Mouse (Mus musculus): ENCODE measurements at regions not wholly inside any gene's neighbourhood (a gene's known extent, or its start where the extent isn't known, plus 50 kb on each side); places are given as distances from the start of the nearest gene placed in this dataset.

GRCm38 (mm10) chr12:32656194-32656593 lies 163.2 kb upstream of the Nampt start:
- DNase-seq: no peak

- DNase-seq: no peak
Measured at GRCm38 (mm10) chr12:32661782-32662413, 157.4 kb upstream of the Nampt start.

- no peak for DNase-seq
Measured at GRCm38 (mm10) chr12:32666040-32666439, 153.3 kb upstream of the Nampt start.

DNA sequence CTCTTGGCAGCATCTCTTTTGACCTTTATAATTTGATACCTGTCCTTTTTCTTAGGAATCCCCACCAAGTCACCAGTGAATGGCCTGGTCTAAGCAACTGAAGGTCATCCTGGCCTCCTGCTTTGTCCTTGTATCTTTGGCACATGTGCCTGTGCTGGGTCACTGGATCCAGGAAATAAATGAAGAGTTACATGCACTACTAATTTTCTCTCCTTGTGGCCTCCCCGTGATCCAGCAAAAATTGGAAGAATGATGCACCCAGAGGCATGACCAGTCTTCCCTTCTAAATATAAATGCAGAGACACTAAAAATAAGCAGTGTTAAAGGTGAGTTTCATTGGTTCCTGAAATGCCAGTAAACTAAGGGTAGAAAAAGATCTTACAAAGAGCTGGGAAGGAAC lies 141.4 kb upstream of the Nampt start:
- DNase-seq: no peak

DNA sequence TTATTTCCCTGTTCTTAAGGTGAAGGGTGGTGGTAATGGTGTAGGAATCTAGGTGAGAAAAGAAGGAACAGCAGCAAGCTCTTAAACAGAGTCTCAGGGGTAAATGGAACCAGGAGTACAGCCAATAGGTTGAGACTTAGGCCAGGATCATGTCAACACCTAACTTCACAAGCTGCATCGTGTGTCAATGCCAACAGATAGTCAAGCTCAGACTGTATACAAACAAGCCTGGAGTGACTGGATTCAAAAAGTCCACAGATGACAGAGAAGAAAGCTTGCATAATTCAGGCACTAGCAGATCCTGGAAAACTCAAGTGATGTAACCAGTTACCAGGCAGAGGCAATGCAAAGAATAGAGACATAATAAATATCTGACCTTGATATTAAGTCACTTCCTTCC lies 140.6 kb upstream of the Nampt start:
- no peak for DNase-seq

DNA sequence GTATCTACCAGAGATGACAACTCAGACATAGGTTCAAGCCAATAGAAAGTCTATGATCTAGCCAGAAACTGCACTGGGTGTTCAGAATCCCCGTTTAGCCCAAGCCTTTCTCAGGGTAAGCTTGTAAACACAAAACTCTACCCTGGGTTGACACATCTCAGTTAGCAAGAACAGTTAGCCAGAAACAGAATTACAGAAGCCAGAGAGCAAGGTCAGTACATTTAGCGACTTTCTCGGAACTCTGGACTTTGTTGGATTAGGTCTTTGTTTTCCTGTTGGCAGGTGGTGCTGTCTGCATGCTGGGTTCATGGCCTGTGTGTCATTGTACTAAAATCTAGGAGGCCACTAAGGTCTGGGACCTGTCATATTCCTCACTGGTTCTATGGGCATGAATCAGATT lies 137.4 kb upstream of the Nampt start:
- DNase-seq: no peak

DNA sequence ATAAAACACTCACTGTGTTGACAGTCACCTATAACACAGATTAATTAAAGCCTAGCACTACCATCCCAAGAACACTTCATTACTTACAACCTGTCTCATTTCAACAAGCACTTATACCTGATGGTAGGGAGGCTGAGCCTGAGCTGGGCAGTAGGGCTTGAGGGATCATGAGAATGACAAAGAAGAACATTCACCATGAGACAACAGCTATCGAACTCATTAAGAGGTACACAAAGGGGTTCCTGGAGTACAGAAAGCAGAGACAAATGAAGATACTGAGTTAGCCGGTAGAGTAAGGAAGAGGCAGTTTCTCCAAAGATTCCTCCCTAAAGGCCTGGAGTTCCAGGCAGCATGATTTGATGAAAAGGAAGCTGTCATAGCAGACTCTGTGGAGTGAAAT lies 136.0 kb upstream of the Nampt start:
- DNase-seq: no peak

DNA sequence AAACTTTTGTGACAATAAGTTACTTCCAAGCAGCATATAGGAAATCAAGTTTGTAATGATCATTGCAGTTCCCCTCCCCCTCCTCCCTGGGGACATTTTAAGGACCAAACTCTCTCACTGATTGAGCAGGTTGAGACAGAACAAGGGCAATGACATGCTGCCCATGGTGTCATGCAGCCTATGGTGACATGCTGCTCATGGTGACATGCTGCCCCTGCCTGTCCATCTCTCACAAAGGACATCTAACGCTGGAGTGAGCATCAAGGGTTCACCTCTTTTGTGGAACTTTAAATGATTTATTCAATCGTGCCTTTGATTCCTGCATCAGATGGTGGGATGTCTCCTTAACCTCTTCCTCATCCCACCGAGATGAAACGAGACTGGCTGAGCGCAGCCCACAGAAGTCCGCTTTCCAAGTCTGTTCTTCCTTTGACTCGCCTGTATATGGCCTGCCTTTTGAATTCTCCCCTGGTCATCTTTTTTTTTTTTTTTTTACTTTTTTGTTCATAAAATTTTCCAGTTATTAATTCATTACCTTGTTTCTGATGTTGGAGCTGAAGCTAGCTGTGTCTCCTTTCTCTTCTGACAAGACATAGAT lies 133.5 kb upstream of the Nampt start:
- no peak for DNase-seq

GRCm38 (mm10) chr12:32689361-32689760 lies 130.0 kb upstream of the Nampt start:
- DNase-seq: no peak

- DNase-seq: no peak
Measured at GRCm38 (mm10) chr12:32690096-32690495, 129.2 kb upstream of the Nampt start.

DNA sequence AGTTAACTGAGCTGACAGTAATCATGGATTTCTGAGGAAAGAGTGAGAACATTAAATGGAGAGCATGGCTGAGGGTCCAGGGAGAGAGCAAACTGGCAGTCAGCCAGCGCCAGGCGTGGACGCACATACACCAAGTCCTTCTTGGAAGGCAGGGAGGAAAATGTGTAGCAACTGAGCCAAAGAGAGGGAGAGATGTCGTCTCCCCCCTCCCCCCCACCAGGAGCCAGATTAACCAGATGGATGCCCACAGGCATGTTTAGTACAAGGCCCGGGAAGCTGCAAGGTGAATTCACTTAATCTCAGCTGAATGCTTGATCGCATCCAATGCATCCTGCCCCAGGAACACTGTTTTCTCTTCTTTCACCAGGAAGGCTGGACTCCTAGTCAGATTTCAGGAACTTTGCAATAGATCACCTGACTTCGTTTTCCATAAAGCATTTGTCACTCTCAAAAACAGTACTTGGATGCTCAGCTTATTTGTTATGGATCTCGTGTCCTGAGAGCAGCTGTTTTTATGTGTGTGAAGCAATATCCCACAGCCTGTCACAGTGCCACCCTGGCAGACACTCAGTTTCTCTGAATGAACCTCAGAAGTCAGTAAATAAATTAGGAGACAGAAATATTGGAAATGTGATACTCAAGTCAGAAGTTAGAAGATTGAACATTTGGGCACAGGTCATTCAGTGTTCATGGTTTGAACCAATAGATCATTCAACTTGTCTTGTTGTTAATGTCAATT lies 127.1 kb upstream of the Nampt start:
- no peak for DNase-seq

GRCm38 (mm10) chr12:32692962-32693361 lies 126.4 kb upstream of the Nampt start:
- no peak for DNase-seq

DNA sequence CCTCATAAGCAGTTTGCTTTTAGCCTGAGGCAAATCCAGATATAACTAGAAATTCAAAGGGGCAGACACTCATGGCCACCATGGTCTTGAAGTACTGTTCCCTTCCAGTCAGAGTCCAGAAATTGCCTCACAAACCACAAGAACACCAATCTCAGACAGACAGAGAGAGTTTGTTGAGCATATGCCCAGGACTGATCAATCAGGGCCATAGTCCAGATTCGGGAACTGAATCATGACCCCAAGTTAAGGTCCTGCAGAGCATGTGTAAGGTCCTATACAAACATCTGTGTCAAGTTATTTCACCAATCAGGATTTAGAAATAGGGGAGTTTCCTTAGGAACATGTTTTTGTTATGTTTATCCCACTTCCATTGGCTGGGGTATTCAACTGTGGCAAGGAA lies 125.7 kb upstream of the Nampt start:
- no peak for DNase-seq

GRCm38 (mm10) chr12:32696832-32697231 lies 122.5 kb upstream of the Nampt start:
- no peak for DNase-seq

DNA sequence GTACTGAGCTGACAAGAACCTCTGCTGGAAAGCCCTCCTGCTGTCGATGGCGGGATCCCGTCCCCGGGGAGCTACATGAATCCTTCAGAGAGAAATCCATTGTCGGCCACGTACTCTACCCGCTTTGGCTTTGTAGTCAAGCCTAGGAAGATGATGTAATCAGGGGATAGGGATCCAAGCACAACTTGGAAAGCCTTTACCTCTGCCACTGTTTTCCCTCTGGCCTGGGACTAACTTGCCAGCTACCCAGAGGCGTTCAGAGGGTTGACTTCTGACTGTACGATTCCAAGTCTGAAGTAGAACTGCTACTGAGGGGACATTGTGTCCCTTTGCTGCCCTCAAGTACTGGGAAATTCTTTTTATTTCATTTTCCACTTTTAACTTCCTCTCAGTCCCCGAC lies 110.2 kb upstream of the Nampt start:
- no peak for DNase-seq

- no peak for DNase-seq
Measured at GRCm38 (mm10) chr12:32717129-32717921, 102.0 kb upstream of the Nampt start.

GRCm38 (mm10) chr12:32719203-32719602 lies 100.1 kb upstream of the Nampt start:
- DNase-seq: no peak

- DNase-seq: no peak
Measured at GRCm38 (mm10) chr12:32724451-32725188, 94.7 kb upstream of the Nampt start.

- DNase-seq: no peak
Measured at GRCm38 (mm10) chr12:32727539-32727938, 91.8 kb upstream of the Nampt start.

DNA sequence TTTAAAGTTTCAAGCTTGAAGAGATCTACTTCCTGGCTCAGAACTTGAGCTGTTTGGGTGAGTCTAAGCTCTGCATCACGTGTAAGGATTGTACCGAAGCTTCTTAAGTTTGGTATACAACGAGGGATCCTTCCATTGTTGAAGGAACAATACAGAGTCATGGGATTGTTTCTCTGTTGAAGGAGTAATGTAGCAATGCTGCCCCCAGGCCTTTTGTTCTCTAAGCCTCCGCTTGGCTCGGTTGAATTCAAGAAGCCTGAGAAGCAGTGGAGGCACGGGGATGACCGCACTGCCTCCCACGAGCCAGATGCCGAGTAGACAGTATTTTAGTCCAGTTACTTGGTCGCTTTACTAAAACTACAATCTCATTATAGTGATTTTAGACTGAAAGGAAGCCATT lies 90.9 kb upstream of the Nampt start:
- no peak for DNase-seq

DNA sequence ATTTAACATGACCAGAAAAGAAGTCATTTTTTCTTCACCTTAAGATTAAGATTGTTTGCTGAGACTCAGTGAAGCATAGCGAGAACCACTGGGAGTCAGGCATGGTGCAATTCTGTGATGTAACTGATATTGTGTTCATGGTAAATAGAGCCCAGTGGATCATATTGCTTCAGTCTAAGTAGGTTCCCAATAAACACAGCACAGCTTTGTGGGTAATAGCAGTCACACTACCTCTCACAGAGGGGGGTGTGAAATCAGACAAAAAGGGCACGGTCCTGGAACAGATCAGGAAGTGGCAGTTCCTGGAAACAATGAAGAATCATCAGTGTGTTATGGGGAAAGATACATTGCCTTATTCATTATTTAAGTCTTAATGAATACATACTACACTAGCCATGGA lies 84.1 kb upstream of the Nampt start:
- DNase-seq: no peak

- DNase-seq: no peak
Measured at GRCm38 (mm10) chr12:32741465-32741864, 77.9 kb upstream of the Nampt start.

All from thymus, postnatal 14 days (tissue).